Mouse (Mus musculus): ENCODE data around the gene Nfix. TPM values are rescaled to one million over a fixed set of nuclear protein-coding genes. Genes with fewer than 3 reads are reported as not detected.

Gene Nfix
- total RNA-seq, 2 experiments from 2014 or later = 433 to 510 TPM

Other genes starting within 250 kb of the Nfix start
- 1 to 10 TPM; 5.6 to 9.3 TPM for gene Ier2, start 137.5 kb downstream of the Nfix start, total RNA-seq (2021)
- gene Trmt1, start 114.0 kb downstream of the Nfix start, total RNA-seq (2021) = 10 to 100 TPM; 39.8 to 43.3 TPM
- 10 to 100 TPM; 18.1 to 20.1 TPM for gene Nacc1, start 112.5 kb downstream of the Nfix start, total RNA-seq (2021)
- gene Lyl1, start 98.9 kb downstream of the Nfix start, total RNA-seq (2021) = 1 to 10 TPM in 1 of 2 experiments, under 1 TPM in 1; 0.96 to 1.4 TPM
- gene G430095P16Rik, start 77.3 kb downstream of the Nfix start, total RNA-seq (2021) = 1 to 10 TPM in 1 of 2 experiments, not detected in 1; 1.0 TPM
- gene Dand5, start 22.5 kb upstream of the Nfix start, total RNA-seq (2021) = 1 to 10 TPM; 8.3 to 9.9 TPM
- gene Gadd45gip1, start 31.2 kb upstream of the Nfix start, total RNA-seq (2021) = 10 to 100 TPM; 17.7 to 23.0 TPM
- 100 to 1,000 TPM; 136 to 151 TPM for gene Rad23a, start 40.3 kb upstream of the Nfix start, total RNA-seq (2021)
- gene Calr, start 46.6 kb upstream of the Nfix start, total RNA-seq (2021) = 100 to 1,000 TPM; 153 to 159 TPM
- gene Farsa, start 56.6 kb upstream of the Nfix start, total RNA-seq (2021) = 10 to 100 TPM; 22.1 to 26.2 TPM
- gene Syce2, start 71.8 kb upstream of the Nfix start, total RNA-seq (2021) = 1 to 10 TPM in 1 of 2 experiments, under 1 TPM in 1; 0.71 to 1.4 TPM
- 10 to 100 TPM; 25.5 to 45.9 TPM for gene Gcdh, start 93.6 kb upstream of the Nfix start, total RNA-seq (2021)
- not detected for gene Klf1, start 101.6 kb upstream of the Nfix start, total RNA-seq (2021)
- gene Dnase2a, start 108.2 kb upstream of the Nfix start, total RNA-seq (2021) = 1 to 10 TPM; 3.7 to 5.1 TPM
- gene Mast1, start 137.0 kb upstream of the Nfix start, total RNA-seq (2021) = not detected
- not detected for gene Rtbdn, start 146.6 kb upstream of the Nfix start, total RNA-seq (2021)
- not detected for gene Gm49661, start 169.1 kb upstream of the Nfix start, total RNA-seq (2021)
- 100 to 1,000 TPM; 180 to 196 TPM for gene Prdx2, start 169.2 kb upstream of the Nfix start, total RNA-seq (2021)
- gene Rnaseh2a, start 169.4 kb upstream of the Nfix start, total RNA-seq (2021) = 10 to 100 TPM; 23.3 to 23.8 TPM
- gene Junb, start 178.4 kb upstream of the Nfix start, total RNA-seq (2021) = 10 to 100 TPM in 1 of 2 experiments, 1 to 10 TPM in 1; 4.3 to 12.8 TPM
- 1 to 10 TPM; 1.4 to 1.5 TPM for gene Hook2, start 190.3 kb upstream of the Nfix start, total RNA-seq (2021)
- gene Best2, start 214.2 kb upstream of the Nfix start, total RNA-seq (2021) = not detected
- 10 to 100 TPM; 49.7 to 50.8 TPM for gene Asna1, start 224.9 kb upstream of the Nfix start, total RNA-seq (2021)
- gene Trir, start 226.5 kb upstream of the Nfix start, total RNA-seq (2021) = 10 to 100 TPM; 71.9 to 73.6 TPM
- gene Tnpo2, start 236.6 kb upstream of the Nfix start, total RNA-seq (2021) = 10 to 100 TPM; 29.3 to 29.7 TPM

All from gastrocnemius, postnatal 36 days (tissue).